Comparison of ENCODE assay signal across 9 mouse cellular contexts in the genomic region with DNA sequence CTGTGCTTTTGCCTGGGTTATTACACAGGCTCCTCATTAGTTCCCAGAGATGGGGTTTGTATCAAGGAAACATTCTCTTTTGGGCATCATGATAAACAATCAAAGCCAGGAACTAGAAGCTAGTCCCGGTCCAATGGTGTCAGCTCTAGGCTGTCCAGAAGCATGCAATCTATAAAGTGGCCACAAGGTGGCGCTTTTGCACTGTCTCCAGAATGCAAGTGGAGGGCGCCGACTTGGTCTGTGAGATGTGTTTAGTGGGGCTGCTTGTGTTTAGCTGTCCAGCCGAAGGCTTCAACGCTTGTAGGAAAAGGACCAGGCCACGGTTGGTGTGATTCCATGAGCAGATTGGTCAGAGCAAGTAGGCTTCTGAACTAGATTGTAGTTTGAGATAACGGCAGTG. TPM values are rescaled to one million over a fixed set of nuclear protein-coding genes. Genes with fewer than 3 reads are reported as not detected.
DNase-seq lines count a peak whose midpoint lies in the region; ATAC-seq lines count a peak whose summit lies in the region.
"Had no signal": no experiment of that assay in that cellular context is flagged by ENCODE, and none has a peak within 500 bp of the region (broad histone marks: within the 10 kb centered on the region; RNA-seq: fewer than 3 reads in every experiment).

No protein-coding gene starts in this region.

- no peak overlapping the region for H3K9ac ChIP-seq in intestine, embryonic 15.5 days
- no peak overlapping the region for H3K9ac ChIP-seq in midbrain, embryonic 13.5 days (replicated peaks)

- ATAC-seq in intestine, embryonic 15.5 days: peak; percentile 51; the same call in 1 of the 2 replicates
- peak; percentile 83 for ATAC-seq in midbrain, embryonic 13.5 days
- no peak for ATAC-seq in inflammation-experienced regulatory T-cells, adult 6 months

- no peaks in the 10 kb centered on the region for H3K36me3 ChIP-seq in intestine, embryonic 15.5 days
- H3K36me3 ChIP-seq in midbrain, embryonic 13.5 days: no peaks in the 10 kb centered on the region

- H3K27ac ChIP-seq in intestine, embryonic 15.5 days: no peak overlapping the region
- no peak overlapping the region for H3K27ac ChIP-seq in midbrain, embryonic 13.5 days

- DNase-seq in adrenal gland, adult (ENCODE audit: inconsistent age in 2 of 2, low spot score in 1 of 2): peak; percentile 65 to 92
- DNase-seq in cerebellum, postnatal 25 days: peak; percentile 88 to 91
- peak; percentile 86 to 91 for DNase-seq in frontal cortex, postnatal 36 days (ENCODE audit: low spot score in 2 of 2)
- DNase-seq in left cerebral cortex, postnatal 10 days (ENCODE audit: extremely low spot score in 1 of 2, low spot score in 2 of 2): peak; percentile 84
- DNase-seq in spleen, adult 12 weeks (ENCODE audit: low spot score): peak; percentile 23

- H3K4me1 ChIP-seq in intestine, embryonic 15.5 days (replicated peaks): no peaks in the 10 kb centered on the region
- no peaks in the 10 kb centered on the region for H3K4me1 ChIP-seq in midbrain, embryonic 13.5 days (replicated peaks)

- intact Hi-C loops in left cerebral cortex, postnatal 10 days (cut with DNase I): loop anchor here (2.0 kb wide), 1 partner anchor 149 kb away; no protein-coding TSS in a partner anchor

- WGBS in intestine, embryonic 15.5 days: 17% methylated on average over 8 of the region's 8 CpGs
- 19% methylated on average over 8 of the region's 8 CpGs for WGBS in midbrain, embryonic 13.5 days

- H3K4me2 ChIP-seq in intestine, embryonic 15.5 days (replicated peaks): no peak overlapping the region
- no peak overlapping the region for H3K4me2 ChIP-seq in midbrain, embryonic 13.5 days (replicated peaks)

- H3K9me3 ChIP-seq in intestine, embryonic 15.5 days: no peaks in the 10 kb centered on the region
- H3K9me3 ChIP-seq in midbrain, embryonic 13.5 days: no peaks in the 10 kb centered on the region

- no peaks in the 10 kb centered on the region for H3K27me3 ChIP-seq in intestine, embryonic 15.5 days (replicated peaks)
- H3K27me3 ChIP-seq in midbrain, embryonic 13.5 days: peaks cover 47% of the 10 kb centered on the region

- H3K4me3 ChIP-seq in intestine, embryonic 15.5 days (replicated peaks): no peak overlapping the region
- H3K4me3 ChIP-seq in midbrain, embryonic 13.5 days (replicated peaks): no peak overlapping the region

RNA-seq across cellular contexts. Expression of a gene that starts 16.9 kb away (rescaled TPM):
- polyA plus RNA-seq in intestine, embryonic 15.5 days (2015; fragmentation: Nextera tagmentation; extraction: Ambion mirVana): 7.9 and 9.9 TPM in 2 replicates
- total RNA-seq in left cerebral cortex, postnatal 10 days (2021): 100 to 1,000 TPM in 1 of 2 experiments, 10 to 100 TPM in 1; 99.1 to 109 TPM
- 7.4 and 8.0 TPM in 2 replicates for polyA plus RNA-seq in midbrain, embryonic 13.5 days (2015; fragmentation: Nextera tagmentation; extraction: Ambion mirVana)
- polyA plus RNA-seq in inflammation-experienced regulatory T-cells, adult 6 months (2017; shearing (Covaris generic)): not detected
- total RNA-seq: neutrophil, adult 5-6 weeks had no signal

RNA-seq across cellular contexts. Expression of a gene that starts 27.5 kb away (rescaled TPM):
- not detected in 2 replicates for polyA plus RNA-seq in intestine, embryonic 15.5 days (2015; fragmentation: Nextera tagmentation; extraction: Ambion mirVana)
- not detected for total RNA-seq in left cerebral cortex, postnatal 10 days (2021)
- polyA plus RNA-seq in midbrain, embryonic 13.5 days (2015; fragmentation: Nextera tagmentation; extraction: Ambion mirVana): 12.0 and 15.8 TPM in 2 replicates
- polyA plus RNA-seq in inflammation-experienced regulatory T-cells, adult 6 months (2017; shearing (Covaris generic)): not detected
- total RNA-seq: neutrophil, adult 5-6 weeks had no signal

Comparison
In these comparisons a context has a peak if more than half of its experiments do, and no peak if none do; other contexts are left out.
1. DNase-seq: peak in every context shown above with its lines; median percentile 90 in cerebellum, postnatal 25 days; 88 in frontal cortex, postnatal 36 days; 84 in left cerebral cortex, postnatal 10 days; 78 in adrenal gland, adult; 23 in spleen, adult 12 weeks.
2. RNA of a gene that starts 27.5 kb away (polyA plus RNA-seq): 12.0 to 15.8 TPM in midbrain, embryonic 13.5 days; not detected in intestine, embryonic 15.5 days and not detected in inflammation-experienced regulatory T-cells, adult 6 months; every median in the first group is over 10 times any median in the second.